Mouse (Mus musculus) left cerebral cortex, postnatal 36 days (tissue): ENCODE measurements at regions not wholly inside any gene's neighbourhood (a gene's known extent, or its start where the extent isn't known, plus 50 kb on each side); places are given as distances from the start of the nearest gene placed in this dataset.

Source experiments
- DNase-seq, 2 experiments: peaks; one replicate each; pipeline ENCODE4 v3.0.0; 2021 to 2022; ENCODE audit warnings: low spot score in 2 of 2, mixed read lengths in 1 of 2
- intact Hi-C: fragments of 180-260 bp; cut with DNase I; formaldehyde crosslinking; loops from one replicate; pipeline ENCODE4 v1.15.1; 2025

- DNase-seq = peak; percentile 12 to 36
- intact Hi-C loops = loop anchor here (10.0 kb wide), 1 partner anchor 466 kb away; no protein-coding TSS in a partner anchor
Observed at GRCm38 (mm10) chr6:12260325-12261076, 352.9 kb downstream of the Phf14 start.
